Mouse (Mus musculus): ENCODE data around the gene Wap. TPM values are rescaled to one million over a fixed set of nuclear protein-coding genes. Genes with fewer than 3 reads are reported as not detected.

Wap gene
- total RNA-seq, 2 experiments from 2014 or later = not detected

DNA sequence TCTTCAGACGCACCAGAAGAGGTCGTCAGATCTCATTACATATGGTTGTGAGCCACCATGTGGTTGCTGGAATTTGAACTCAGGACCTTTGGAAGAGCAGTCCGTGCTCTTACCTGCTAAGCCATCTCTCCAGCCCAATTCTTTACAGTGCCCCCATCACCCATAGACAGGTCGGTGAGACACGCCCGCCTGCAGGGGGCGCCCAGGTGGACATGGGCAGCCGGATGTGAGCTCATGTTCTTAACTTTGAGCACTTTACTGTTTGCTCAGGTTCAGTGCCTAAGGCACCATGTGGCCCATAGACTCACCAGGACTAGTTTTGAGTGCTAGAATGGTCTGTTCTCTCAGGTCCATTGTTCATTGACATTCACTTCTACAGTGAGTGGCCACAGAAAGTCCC, 2.3 kb downstream of the Wap start:
- no peak for DNase-seq (ENCODE audit: low spot score)
- intact Hi-C loops (cut with DNase I) = no loop called here

DNA sequence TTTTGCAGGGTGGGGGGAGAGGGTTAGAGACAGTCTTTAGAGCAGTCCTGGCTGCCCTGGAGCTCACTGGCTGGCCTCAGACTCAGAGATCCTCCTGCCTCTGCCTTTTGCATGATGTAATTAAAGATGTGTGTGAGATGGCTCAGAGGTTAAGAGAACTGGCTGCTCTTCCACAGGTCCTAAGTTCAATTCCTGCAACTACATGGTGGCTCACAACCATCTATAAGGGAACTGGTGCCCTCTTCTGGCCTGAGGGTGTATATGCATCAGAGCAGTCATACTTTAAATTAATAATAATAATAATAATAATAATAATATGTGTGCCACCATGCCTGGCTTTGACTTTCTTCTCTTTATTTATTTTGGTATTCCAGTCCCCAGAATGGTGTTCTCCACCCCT, 8.8 kb downstream of the Wap start:
- intact Hi-C loops (cut with DNase I) = loop anchor here (5.0 kb wide), 2 partner anchors 82 to 102 kb away; partner anchors contain the start of gene Ccm2

DNA sequence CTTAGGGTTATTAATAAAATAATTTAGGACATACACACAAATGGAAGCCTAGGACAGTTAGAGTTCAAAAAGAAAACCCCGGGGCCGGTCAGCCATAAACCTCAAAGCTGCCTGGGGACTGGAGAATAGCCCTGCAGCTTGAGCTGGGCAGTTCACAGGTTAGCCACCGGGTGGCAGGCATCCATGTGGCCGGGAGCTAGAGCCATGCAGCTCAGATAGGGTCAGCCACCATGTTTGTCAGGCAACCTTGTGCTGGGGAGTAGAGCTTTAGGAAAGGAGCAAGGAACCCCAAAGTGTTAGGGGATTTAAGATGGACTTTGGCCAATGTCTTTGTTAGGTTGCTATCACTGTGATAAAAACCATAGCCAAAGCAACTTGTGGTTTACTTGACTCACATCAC, 9.9 kb downstream of the Wap start:
- intact Hi-C loops (cut with DNase I) = loop anchor here (5.0 kb wide), 2 partner anchors 81 to 101 kb away; partner anchors contain the start of gene Ccm2
- no peak for DNase-seq (ENCODE audit: low spot score)

More for the DNA sequence above, 8.8 kb downstream of the Wap start:
- DNase-seq (ENCODE audit: low spot score) = no peak

DNA sequence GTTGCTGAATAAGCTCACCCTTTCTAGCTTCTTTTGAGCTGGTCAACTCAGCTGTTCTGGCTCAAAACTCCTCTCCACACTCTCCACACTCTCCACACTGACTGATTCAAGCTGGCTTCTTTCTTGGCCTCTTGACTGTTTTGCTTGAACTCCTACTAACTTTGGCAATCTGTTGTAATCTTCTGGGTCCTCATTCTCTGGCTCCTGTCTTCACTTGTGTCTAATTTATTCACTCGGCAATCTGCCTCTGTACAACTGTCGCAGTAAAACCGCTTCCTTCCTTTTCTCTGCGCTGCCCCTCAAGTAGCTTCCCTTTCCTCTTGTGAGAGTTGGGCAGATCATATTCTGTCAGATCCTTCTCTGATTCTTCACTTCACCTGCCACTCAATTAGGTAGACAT, 10.7 kb downstream of the Wap start:
- DNase-seq (ENCODE audit: low spot score) = no peak
- intact Hi-C loops (cut with DNase I) = loop anchor here (2.0 to 5.0 kb wide), 3 partner anchors 80 to 153 kb away; partner anchors contain the start of genes Ccm2 and Purb

DNA sequence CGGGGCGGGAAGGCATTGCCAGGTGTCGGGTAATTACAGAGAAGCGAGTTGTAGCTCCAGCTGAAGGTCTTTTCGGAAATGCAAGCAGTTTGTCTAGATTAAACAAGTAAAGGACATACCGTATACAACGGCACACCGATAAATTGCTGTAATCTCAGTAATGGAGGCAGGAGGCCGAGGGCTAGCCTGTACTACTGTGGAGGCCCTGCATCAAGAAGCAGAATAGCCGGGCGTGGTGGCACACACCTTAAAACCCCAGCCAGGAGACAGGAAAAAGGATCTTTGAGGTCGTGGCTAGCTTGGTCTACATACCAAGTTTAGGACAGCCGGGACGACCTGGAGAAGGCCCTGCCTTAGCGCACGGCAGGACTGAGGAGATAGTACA, 12.1 kb downstream of the Wap start:
- intact Hi-C loops (cut with DNase I) = loop anchor here (2.0 to 5.0 kb wide), 3 partner anchors 79 to 152 kb away; partner anchors contain the start of genes Ccm2 and Purb
- DNase-seq (ENCODE audit: low spot score) = no peak

DNA sequence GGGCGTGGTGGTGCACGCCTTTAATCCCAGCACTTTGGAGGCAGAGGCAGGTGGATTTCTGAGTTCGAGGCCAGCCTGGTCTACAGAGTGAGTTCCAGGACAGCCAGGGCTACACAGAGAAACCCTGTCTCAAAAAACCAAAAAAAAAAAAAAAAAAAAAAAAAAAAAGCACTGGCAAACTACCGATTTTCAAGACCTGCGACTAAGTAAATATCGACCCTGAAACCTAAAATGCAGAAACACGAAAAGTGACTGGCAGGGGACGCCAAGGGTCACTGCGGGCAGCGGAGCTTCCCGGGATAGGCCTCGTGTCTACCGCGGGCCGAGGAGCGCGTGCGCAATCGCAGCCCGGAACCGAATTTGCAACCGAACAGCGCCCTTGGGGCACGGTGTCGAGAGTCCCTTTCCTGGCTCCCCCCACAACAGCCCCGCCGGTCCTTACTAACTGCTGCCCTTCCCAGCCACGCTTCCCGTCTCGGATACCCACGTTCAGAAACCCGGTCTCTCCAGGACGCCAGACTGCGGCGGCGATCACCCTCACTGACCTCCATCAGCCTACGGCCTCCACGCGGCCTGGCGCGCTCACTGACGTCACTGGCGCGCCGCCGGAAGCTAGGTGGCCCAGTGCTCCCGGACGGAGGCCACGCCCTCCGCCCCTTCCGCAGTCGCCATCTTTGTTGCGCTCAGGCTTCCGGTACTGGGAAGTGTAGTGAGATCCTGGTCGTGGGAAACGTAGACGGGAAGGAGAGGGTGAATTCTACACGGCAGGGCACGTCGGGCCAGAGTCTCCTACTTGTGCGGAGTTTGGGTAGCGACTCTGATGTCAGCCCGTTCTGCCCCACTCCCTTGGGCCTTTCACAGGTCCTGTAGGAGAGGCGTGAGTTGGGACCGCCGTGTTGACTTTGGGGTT, 12.7 kb downstream of the Wap start, which contains the start of gene Tbrg4:
Gene Tbrg4 (minus strand): TSS at position 590 of the 910 bp plus-strand sequence.
- DNase-seq (ENCODE audit: low spot score) = peak; percentile 87
- intact Hi-C loops (cut with DNase I) = loop anchor here (2.0 to 5.0 kb wide), 3 partner anchors 78 to 151 kb away; partner anchors contain the start of genes Ccm2 and Purb

DNA sequence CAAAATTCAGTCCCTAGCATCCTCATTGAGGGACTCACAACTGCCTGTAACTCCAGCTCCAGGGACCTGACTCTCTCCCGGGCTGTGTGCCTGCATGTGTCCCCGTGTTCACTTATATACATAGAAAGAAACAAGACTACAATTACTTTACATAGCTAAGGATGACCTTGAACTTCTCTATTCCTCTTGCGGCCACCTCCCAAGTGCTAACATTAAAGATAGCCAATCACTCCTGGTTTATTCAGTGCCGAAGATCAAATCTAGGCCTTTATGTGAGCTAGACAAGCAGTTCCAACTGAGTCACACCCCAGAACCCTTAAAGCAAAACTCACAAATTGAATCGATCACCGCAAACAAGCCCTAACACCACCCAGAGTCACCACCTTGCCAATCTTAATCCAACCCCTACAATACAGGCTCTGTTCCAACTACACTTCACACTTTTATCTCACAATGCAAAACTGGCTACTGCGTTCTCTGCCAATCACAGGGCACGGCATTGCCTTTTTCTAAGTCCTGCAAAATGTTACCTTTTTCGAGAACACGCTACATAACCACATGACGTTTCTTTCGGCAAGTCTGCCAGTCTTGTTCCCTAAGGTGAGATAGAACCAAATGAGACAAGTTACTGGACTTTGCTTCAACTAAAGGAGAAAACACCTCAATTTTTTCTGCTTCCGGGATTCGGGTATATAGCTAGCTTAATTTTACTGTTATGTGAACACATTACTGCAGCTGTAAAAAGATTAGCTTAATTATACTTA, 13.6 kb downstream of the Wap start:
- intact Hi-C loops (cut with DNase I) = loop anchor here (5.0 kb wide), 2 partner anchors 78 to 98 kb away; partner anchors contain the start of gene Ccm2

DNA sequence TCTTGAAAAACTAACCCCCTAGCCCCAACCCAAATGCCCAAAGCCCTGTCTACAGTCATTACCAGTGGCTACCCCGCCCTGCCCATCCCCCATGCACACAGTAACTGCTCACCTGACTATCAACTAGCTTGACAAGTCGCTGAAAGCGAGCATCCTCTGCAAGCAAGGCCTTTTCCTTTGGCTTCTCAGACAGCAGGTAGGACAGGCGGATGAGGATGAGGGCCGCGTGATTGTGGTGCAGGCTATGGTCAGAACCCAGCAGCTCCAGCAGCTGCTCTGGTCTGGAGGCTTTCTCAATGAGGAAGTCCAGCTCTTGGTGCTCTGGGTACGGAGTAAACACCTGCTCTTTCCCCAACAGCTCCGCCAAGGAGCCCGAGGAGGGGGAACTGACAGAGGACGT, 14.7 kb downstream of the Wap start:
- DNase-seq (ENCODE audit: low spot score) = no peak
- intact Hi-C loops (cut with DNase I) = no loop called here

More for the DNA sequence above, 13.6 kb downstream of the Wap start:
- no peak for DNase-seq (ENCODE audit: low spot score)

DNA sequence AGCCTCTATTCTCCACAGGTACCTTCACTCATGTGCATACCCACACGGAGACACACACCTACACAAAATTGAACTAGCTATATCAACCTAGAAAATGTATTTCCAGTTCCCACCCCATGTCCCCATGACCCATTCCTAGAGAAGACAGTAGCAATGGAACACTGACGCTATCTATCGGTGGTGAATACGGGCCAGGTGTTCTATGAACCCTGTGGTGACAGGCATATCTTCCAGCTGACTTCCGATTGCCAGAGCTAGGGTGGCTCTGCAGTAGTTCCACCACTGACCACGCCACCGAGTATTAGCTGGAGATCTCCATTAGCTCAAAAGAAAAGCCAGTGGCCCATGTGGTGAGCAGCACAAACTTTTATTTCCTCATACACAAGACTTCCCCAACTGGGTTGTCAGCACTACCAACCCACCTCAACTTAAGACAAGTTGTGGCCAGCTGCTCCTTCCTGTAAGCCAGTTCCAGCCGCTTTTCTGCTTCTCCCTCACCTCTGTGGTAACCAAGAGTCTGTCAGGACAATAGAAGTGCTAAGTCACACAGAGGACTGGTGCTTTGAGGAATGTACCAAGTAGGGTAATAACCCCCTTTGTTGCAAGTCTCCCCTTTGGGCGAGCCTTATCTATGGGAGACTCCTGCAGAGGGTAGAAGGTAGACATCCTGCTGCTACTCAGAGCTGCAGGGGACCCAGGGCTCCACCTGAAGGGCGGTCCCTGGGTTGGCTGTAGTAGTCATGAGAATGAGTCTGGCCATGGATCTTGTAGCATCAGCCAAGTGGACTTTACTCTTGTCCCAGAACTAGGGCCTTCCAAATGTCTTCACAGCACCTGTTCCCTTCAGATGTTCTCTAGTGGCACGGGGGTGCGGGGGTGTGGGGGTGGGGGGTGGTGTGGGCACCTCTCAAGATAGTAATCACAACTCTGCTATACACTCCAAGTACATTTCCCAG, 22.9 kb downstream of the Wap start:
- no peak for DNase-seq (ENCODE audit: low spot score)
- intact Hi-C loops (cut with DNase I) = no loop called here

DNA sequence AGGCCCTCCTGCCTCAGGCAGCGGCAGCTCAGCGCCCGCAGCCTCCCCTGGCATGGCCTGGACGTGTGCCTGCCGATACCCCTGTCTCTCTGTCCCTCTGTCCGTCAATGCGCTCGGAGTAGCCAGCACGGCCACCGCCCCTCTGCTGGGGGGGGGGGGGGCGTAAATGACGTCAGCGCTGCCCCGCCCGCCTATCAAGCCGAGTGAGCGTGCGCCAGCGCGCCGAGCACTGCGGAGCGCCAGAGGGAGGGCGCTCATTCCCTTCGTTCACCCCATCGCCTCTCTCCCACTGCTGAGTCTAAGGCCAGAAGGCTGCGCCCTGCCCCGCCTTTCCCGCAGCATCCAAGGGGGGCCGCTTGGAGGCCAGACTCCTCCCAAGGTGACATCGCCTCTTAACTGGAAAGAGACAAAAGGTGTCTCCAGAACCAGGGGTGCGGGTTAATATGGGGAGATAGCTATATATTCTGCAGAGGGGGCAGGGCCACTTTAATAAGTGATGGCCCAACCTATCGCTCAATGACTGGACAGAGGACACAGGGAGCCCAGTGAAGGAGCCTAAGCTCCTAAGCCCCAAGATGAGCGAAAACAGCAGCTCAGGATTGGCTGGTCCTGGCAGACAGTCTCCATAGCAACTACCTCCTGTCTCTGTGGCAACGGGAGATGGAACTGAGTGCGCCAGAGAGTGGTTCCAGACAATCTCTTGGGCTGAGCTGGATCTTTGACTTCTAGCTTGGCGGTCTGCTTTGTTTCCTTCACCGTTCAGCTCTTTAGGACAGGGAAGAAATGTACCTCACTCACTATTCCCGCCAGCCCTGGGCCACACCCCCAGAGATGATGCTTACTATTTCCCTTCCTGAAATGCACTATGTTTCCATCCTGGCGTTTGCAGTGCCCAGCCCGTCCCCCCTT, 32.7 kb downstream of the Wap start, which contains the start of gene Nacad:
Gene Nacad (minus strand): TSS at position 563 of the 909 bp plus-strand sequence.
- intact Hi-C loops (cut with DNase I) = no loop called here
- no peak for DNase-seq (ENCODE audit: low spot score)

DNA sequence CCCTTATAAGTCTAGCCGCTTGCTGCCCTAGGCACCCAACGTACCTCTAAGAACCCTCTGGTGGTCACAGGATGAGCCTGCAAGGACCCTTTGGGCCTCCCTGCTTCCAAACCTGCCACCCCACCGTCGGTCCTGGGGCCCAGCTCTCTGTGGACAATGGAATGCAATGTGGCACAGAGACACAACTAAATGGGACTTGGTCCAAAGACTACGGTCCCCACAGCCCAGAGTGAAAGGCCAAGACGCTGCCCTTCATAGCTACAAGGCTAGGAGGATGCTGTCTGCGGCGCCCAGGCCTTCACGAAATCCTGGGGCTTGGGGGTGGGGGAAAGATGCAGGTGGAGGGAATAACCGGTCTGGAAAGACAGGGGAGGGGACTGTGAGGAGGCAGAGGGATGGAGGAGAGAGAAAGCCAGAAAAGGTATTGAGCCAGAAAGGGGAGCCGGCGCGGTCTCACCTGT, 33.4 kb downstream of the Wap start:
- intact Hi-C loops (cut with DNase I) = no loop called here
- no peak for DNase-seq (ENCODE audit: low spot score)

DNA sequence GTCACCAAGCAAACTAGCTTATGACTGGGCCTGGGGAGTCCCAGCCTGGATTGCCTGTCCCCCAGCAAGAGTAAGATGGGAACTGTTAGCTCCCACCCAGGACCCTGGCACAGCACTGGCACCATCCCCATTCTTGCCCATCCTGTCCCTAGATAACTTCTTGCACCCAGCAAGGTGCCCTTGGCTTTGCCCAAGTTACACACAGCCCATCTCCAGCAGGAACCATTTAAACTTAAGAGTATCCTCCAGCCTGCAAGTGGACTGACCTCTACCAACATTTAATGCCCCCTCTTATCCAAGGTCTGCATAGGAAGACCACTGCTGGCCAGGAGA, 33.9 kb downstream of the Wap start:
- DNase-seq (ENCODE audit: low spot score) = no peak
- intact Hi-C loops (cut with DNase I) = no loop called here

DNA sequence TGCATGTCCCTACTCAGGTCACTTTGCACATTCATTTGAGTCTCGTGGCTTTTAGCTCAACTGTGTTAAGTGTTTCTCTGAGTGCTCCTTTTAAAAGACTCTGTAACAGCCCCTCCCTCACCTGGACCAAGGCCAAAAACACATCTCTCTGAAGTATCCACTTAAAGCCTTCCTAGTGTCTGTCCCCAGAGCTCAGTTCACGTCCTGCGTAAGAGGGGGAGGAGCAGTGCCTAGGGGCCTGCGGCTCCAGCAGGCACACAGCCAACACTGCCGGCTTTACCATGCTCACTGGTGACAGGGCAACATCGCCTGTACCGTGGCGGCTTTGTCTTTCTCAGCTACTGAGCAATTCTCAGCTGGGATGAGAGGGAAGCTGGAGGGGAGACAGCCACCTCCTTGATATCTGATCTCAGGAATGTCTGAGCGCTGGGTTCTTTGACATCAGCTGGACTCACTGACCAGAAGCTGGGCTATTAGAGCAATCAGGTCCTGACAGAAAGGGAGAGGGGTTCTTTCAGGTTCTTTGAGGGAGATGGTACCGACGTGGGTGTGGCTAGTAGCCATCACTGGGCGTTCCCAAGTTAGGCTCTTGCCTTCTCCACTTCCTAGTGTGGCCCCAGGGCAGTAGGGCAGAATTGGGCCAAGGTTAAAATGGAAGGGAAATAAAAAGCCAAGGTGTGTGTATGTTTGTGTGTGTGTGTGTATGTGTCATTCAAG, 34.4 kb downstream of the Wap start:
- no peak for DNase-seq (ENCODE audit: low spot score)
- intact Hi-C loops (cut with DNase I) = no loop called here

DNA sequence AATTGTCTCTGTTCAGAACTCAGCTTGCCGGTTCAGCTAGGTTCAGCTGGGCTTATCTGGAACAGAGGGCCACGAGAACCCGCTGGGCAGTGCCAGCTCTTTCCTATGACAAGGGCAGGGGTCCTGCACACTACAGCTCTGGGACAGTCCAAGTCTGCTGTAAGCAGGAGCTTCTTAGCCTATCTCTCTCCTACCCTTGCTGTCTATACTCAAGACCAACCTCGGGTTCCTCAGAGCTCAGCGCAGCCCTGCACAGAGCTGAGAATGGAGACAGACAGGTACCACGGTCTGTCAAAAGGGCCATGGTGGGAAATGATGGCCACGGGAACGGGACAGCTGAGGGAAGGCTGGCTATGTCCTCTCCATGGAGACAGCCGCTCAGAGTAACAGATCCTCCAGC, 35.2 kb downstream of the Wap start:
- intact Hi-C loops (cut with DNase I) = no loop called here
- no peak for DNase-seq (ENCODE audit: low spot score)

DNA sequence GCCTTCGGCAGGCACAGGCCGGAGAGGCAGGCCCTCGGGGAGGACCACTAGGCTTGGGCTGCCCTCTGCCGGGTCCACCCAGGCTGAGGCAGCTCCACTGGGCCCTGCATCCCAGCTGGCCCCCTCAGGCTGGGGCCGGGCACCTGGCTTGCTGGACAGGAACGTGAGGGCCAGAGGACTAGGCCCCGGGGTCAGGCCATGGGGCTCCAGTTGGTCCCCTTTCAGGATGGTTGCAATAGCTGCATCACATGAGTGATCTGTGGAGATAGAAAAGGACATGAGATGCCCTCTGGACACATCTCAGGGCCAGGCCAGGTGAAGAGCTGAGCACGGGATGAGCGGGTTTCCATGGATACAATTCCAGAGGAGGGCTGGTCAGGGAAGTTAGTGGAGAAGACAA, 35.8 kb downstream of the Wap start:
- intact Hi-C loops (cut with DNase I) = no loop called here

DNA sequence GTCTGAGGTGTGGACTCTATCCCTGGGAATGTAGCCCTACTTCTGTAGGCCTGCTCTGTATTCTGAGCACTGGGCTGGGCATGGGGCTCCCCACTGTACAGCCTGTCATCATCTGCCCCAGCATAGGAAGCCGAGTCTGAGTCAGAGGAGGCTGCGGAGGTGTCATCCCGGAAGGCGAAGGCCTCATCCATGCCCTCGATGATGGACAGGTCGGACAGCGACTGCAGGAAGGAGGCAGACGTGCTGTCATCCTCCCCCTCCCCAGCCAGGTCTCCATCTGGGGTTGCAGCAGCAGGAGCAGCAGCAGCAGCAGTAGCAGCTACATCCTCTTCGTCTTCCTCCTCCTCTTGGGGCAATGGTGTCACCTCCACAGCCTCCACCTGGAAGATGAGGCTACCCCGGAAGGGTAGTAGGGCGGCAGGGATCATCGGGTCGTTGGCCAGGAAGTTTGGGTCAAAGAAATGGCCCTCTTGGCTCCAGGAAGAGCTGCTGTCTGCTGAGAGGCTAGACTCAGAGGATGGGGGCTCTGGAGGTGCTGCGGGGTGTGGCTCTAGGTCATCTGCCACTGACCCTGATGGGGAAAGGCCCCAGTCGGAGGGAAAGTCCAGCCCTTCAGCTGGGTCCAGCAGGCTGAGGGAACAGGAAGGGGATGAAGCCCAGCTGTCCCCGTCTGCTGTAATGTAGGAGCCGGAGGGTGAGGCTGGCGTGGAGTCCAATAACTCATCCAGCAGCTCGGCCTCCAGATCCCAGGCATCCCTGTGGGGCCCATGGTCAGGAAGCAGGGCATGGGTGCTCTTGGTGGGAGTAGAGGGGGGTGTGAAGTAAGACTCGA, 36.6 kb downstream of the Wap start:
- intact Hi-C loops (cut with DNase I) = no loop called here
- no peak for DNase-seq (ENCODE audit: low spot score)

More for the DNA sequence above, 35.8 kb downstream of the Wap start:
- no peak for DNase-seq (ENCODE audit: low spot score)

All from heart, postnatal 25 days (tissue).